Mouse (Mus musculus) midbrain, embryonic 11.5 days (tissue): Measurements from ENCODE around the gene Slc25a51. TPM values are rescaled to one million over a fixed set of nuclear protein-coding genes. Genes with fewer than 3 reads are reported as not detected.

Experiments used
- ATAC-seq: fragments of 200-750 bp; cut with Nextera tagmentation; 2 replicates; pipeline ENCODE4 v1.8.0; 2017; ENCODE audit warnings: moderate TSS enrichment, moderate library complexity; ENCODE audit not compliant: low FRiP score
- DNase-seq: peaks from one replicate; pipeline ENCODE4 v3.0.0; 2015; ENCODE audit warnings: low spot score; ENCODE audit errors: missing footprints
- H3K27ac ChIP-seq: fragments of 300-500 bp; sonication (generic); 2 replicates; pipeline ENCODE4 v1.5.1; 2014; ENCODE audit warnings: low read depth, low read length
- H3K27me3 ChIP-seq: fragments of 300-500 bp; sonication (generic); 2 replicates; pipeline ENCODE4 v1.6.1; 2014; ENCODE audit warnings: mild to moderate bottlenecking, low read length, moderate library complexity, mixed read lengths; ENCODE audit not compliant: control insufficient read depth, insufficient read depth
- H3K36me3 ChIP-seq: fragments of 300-500 bp; sonication (generic); 2 replicates; pipeline ENCODE4 v1.6.1; 2014; ENCODE audit warnings: mild to moderate bottlenecking, low read length, moderate library complexity, mixed read lengths; ENCODE audit not compliant: control insufficient read depth, insufficient read depth
- H3K4me1 ChIP-seq: fragments of 300-500 bp; sonication (generic); 2 replicates; pipeline ENCODE4 v1.6.1; 2014; ENCODE audit warnings: low read length; ENCODE audit not compliant: control insufficient read depth, insufficient read depth
- H3K4me2 ChIP-seq: fragments of 300-500 bp; sonication (generic); 2 replicates; pipeline ENCODE4 v1.6.1; 2014; ENCODE audit warnings: mild to moderate bottlenecking, moderate library complexity
- H3K4me3 ChIP-seq: fragments of 300-500 bp; sonication (generic); 2 replicates; pipeline ENCODE4 v1.5.1; 2014; ENCODE audit warnings: low read depth, low read length
- H3K9ac ChIP-seq: fragments of 300-500 bp; sonication (generic); 2 replicates; pipeline ENCODE4 v1.6.1; 2014; ENCODE audit warnings: low read length
- H3K9me3 ChIP-seq: fragments of 300-500 bp; sonication (generic); 2 replicates; pipeline ENCODE4 v1.6.1; 2016; ENCODE audit warnings: low read length; ENCODE audit not compliant: control insufficient read depth
- WGBS: fragments of 180-500 bp; shearing (Covaris S2); extraction: QIAGEN DNeasy Blood & Tissue Kit; methylation state at CpG from one replicate; pipeline ENCODE4 v1.1.7; 2014; 5-methylcytosine and 5-hydroxymethylcytosine counted together
- polyA plus RNA-seq: library from polyadenylated mRNA; unstranded; fragments of >200 nt; fragmentation: Nextera tagmentation; extraction: Ambion mirVana; gene quantifications from 2 replicates; pipeline ENCODE4 v1.2.1, GENCODE M21; 2014

The Slc25a51 gene
- 63.4 and 78.6 TPM in 2 replicates for polyA plus RNA-seq

DNA sequence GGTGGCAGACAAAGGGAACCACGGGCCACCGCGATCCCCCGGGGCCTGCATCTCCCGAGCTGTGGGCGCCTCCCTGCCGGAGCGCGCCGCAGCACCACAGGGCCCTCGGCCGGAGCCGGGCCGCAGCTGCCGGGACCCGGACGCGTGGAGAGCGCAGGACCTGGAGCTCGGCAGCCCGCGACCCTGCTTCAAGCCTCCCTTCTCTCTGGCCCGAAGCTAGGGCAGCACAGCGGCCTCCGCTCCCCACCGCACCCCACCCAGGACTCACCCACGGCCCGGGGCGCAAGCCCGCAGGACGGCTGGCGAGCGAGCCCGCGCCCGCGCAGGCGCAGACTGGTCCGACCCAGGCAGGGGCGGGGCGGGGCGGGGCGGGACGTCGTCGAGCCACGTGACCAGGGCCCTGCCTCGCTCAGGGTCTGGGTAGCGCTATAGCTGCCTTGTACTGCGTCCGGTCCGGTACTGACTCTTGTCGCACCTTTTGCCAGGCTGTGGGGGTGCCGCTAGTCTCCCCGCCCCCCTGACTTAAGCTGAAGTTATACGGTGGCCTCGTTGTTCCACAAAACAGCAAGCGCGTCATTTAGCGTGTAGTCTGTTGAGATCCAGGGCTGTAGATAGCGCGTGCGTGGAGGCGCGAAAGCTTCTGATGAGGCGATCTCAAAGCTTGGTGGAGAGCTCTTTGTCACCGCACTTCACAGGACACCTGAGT, at the start of gene Slc25a51:
Gene Slc25a51, minus strand, starts transcription at position 340 of the 706 bp plus-strand sequence.
- peak; percentile 96 for ATAC-seq
- peak; percentile 100 for DNase-seq
- Histone ChIP-seq H3K27me3 (no peaks in the 10 kb centered on the region), H3K9ac (peak within 1 kb of the TSS; percentile 96), H3K4me3 (peak within 1 kb of the TSS; percentile 95), H3K27ac (peak within 1 kb of the TSS; percentile 83), H3K9me3 (no peaks in the 10 kb centered on the region), H3K36me3 (peaks cover 4% of the 10 kb centered on the region; the same call in 1 of the 2 replicates), H3K4me2 (peak within 1 kb of the TSS; percentile 81), H3K4me1 (peaks cover 9% of the 10 kb centered on the region; the same call in 1 of the 2 replicates)
- WGBS = under 1% methylated on average over 64 of the region's 67 CpGs

DNA sequence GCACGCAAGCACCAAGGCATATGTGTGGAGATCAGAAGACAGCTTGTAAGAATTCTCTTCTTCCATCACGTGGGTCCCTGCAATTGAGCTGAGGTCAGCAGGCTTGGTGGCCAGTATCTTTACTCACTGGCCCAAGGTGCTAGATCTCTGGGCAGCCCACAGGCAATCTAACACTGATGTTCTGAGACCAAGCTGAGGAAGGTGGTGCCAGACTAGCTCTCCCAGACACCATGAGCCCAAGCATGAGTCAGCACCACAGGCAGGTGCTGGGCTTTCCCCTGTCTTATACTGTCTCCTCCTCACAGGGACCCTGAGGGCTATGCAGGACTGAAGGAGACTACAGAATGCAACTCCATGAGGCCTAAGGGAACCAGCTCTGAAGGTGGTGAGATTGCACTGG, 49.0 kb upstream of the Slc25a51 start:
- DNase-seq (no peak), ATAC-seq (no peak)
- H3K9ac ChIP-seq = no peak overlapping the region

GRCm38 (mm10) chr4:45455001-45455400, 46.4 kb upstream of the Slc25a51 start:
- Histone ChIP-seq H3K27me3 (no peaks in the 10 kb centered on the region), H3K9me3 (no peaks in the 10 kb centered on the region), H3K4me1 (0 out of 2 replicates have a peak, but pooled peaks cover 3% of the 10 kb centered on the region), H3K36me3 (no peaks in the 10 kb centered on the region), H3K9ac (no peak overlapping the region), H3K4me2 (no peak overlapping the region), H3K4me3 (no peak overlapping the region), H3K27ac (no peak overlapping the region)
- DNase-seq = no peak
- 94% methylated on average over 4 of the region's 4 CpGs for WGBS
- ATAC-seq = no peak

More for the DNA sequence above, 49.0 kb upstream of the Slc25a51 start:
- no peak overlapping the region for H3K27ac ChIP-seq
- H3K4me3 ChIP-seq = no peak overlapping the region
- WGBS = 85% methylated on average over 2 of the region's 2 CpGs
- no peaks in the 10 kb centered on the region for H3K36me3 ChIP-seq
- no peak overlapping the region for H3K4me2 ChIP-seq
- H3K9me3 ChIP-seq = no peaks in the 10 kb centered on the region
- peaks cover 7% of the 10 kb centered on the region; the same call in 1 of the 2 replicates for H3K4me1 ChIP-seq
- no peaks in the 10 kb centered on the region for H3K27me3 ChIP-seq

GRCm38 (mm10) chr4:45453271-45453851, 44.8 kb upstream of the Slc25a51 start:
- Histone ChIP-seq H3K27me3 (no peaks in the 10 kb centered on the region), H3K4me2 (no peak overlapping the region), H3K27ac (no peak overlapping the region), H3K4me3 (no peak overlapping the region), H3K36me3 (no peaks in the 10 kb centered on the region), H3K4me1 (0 out of 2 replicates have a peak, but pooled peaks cover 3% of the 10 kb centered on the region), H3K9ac (no peak overlapping the region), H3K9me3 (no peaks in the 10 kb centered on the region)
- WGBS = 90% methylated on average over 3 of the region's 3 CpGs
- DNase-seq (no peak), ATAC-seq (no peak)

DNA sequence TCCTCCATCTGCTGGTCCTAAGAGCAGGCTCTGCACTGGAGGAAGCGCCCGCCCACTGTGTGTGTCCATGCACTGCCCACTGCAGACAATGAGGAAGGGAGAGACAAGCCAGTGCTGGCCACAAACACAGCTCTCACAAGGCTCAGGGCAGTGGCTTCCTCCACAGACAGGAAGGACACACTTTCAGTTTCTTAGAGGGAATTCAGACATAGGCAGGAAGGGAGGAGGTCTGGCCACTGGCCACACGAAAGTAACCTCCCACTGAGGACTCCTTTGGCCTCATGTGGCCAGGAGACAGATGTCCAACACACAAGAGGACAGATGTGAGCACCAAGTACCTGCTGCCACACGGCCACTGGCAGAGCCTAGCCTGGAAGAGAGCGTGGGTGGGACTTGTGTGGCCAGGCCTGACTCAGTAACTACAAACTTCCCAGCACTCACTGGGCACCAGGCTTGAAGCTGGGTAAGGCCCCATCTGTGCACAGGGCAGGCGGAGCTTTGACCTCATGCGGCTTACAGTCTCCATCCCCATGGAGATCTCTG, 44.1 kb upstream of the Slc25a51 start:
- no peak for ATAC-seq
- DNase-seq = no peak
- no peak overlapping the region for H3K9ac ChIP-seq
- 74% methylated on average over 7 of the region's 7 CpGs for WGBS
- H3K36me3 ChIP-seq = no peaks in the 10 kb centered on the region
- H3K4me3 ChIP-seq = no peak overlapping the region
- no peaks in the 10 kb centered on the region for H3K27me3 ChIP-seq
- H3K4me1 ChIP-seq = 0 out of 2 replicates have a peak, but pooled peaks cover 3% of the 10 kb centered on the region
- no peaks in the 10 kb centered on the region for H3K9me3 ChIP-seq
- no peak overlapping the region for H3K4me2 ChIP-seq
- H3K27ac ChIP-seq = no peak overlapping the region

DNA sequence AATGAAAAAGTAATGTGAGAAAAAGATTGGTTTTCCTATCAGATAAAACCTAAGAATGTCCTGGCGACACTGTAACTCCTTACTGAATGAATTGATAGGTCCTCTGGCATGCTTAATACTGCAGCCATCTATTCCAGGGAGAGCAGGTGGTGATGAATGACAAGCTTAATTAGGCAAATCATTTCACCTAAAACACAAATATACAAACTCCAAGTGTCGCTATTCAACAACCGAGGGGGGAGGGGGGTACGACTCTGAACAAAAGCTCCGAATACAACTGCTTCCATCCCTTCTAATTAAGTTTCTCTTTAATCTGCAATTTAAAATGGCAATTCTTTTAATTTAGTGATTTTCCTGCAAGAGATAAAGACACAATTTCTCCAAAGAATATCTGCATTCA, 40.4 kb upstream of the Slc25a51 start:
- Histone ChIP-seq H3K9me3 (no peaks in the 10 kb centered on the region), H3K27ac (no peak overlapping the region), H3K4me2 (no peak overlapping the region), H3K4me3 (no peak overlapping the region), H3K9ac (no peak overlapping the region), H3K4me1 (peaks cover 6% of the 10 kb centered on the region; the same call in 1 of the 2 replicates), H3K36me3 (no peaks in the 10 kb centered on the region), H3K27me3 (no peaks in the 10 kb centered on the region)
- DNase-seq (no peak), ATAC-seq (no peak)
- 79% methylated on average over 5 of the region's 5 CpGs for WGBS

DNA sequence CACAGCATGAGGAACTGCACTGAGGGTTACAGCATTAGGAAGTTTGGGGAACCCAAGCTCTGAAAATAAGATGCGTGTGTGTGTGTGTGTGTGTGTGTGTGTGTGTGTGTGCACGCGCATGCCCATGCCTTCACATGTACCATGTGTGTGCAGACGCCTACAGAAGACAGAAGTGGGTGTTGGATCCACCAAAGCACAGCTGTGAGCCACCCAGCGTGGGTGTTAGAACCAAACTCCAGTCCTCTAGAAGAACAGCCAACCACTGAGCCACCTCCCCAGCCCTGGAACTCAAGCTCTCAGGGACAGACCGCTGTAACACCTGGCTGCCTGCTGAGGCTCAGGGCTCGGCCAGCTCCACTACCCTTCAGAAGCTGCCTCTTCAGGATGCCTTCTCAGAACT, 39.9 kb upstream of the Slc25a51 start:
- no peak for ATAC-seq
- H3K4me1 ChIP-seq = peaks cover 6% of the 10 kb centered on the region; the same call in 1 of the 2 replicates
- no peak overlapping the region for H3K9ac ChIP-seq

DNA sequence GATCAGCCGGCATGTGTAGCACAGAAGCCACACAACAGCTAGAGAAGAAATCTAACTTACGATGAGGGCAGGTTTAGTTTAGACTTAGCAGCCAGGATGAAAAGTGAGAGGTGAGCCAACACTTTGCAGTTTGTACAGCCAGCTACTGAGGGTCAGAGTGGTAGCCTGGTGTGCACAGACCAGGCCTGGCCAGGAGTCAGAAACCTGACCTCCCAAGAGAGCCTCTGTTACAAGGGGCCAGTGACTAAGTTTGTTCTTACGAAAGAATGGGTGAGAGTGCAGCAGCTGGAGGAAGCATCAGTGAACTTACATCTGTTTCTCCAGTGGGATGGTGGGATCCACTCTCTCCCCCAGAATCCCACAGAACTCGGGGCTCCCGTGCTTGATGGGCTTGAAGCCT, 38.6 kb upstream of the Slc25a51 start:
- peaks cover 3% of the 10 kb centered on the region; the same call in 1 of the 2 replicates for H3K4me1 ChIP-seq
- H3K27ac ChIP-seq = no peak overlapping the region
- H3K4me3 ChIP-seq = no peak overlapping the region
- H3K36me3 ChIP-seq = no peaks in the 10 kb centered on the region
- DNase-seq (no peak), ATAC-seq (no peak)
- no peaks in the 10 kb centered on the region for H3K9me3 ChIP-seq
- no peak overlapping the region for H3K4me2 ChIP-seq
- H3K27me3 ChIP-seq = no peaks in the 10 kb centered on the region
- no peak overlapping the region for H3K9ac ChIP-seq
- WGBS = 93% methylated on average over 5 of the region's 5 CpGs

More for the DNA sequence above, 39.9 kb upstream of the Slc25a51 start:
- H3K4me2 ChIP-seq = no peak overlapping the region
- H3K36me3 ChIP-seq = no peaks in the 10 kb centered on the region
- no peak for DNase-seq
- WGBS = 84% methylated on average over 7 of the region's 7 CpGs
- no peak overlapping the region for H3K27ac ChIP-seq
- H3K4me3 ChIP-seq = no peak overlapping the region
- H3K27me3 ChIP-seq = no peaks in the 10 kb centered on the region
- H3K9me3 ChIP-seq = no peaks in the 10 kb centered on the region

DNA sequence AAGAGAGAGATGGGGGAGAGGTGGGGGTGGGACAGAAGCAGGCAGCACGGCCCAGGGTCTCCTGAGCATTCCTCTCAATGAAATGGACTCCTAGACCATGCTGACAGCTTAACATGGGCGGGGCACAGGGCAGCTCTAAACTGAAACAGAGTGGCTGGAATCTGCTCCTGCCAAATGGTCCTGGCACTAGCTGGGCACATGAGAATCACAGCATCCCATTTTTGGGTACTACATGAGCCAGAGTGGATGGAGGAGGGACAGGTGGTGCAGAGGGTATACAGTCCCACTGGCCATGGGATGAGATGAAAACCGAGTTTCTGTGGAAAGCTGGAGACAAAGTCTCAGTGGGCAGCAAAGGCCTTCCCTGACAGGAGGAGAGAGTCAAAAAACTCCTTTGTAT, 36.7 kb upstream of the Slc25a51 start:
- no peak overlapping the region for H3K4me2 ChIP-seq
- no peak overlapping the region for H3K4me3 ChIP-seq
- DNase-seq (no peak), ATAC-seq (no peak)
- WGBS = 65% methylated on average over 3 of the region's 3 CpGs
- H3K27ac ChIP-seq = no peak overlapping the region
- no peaks in the 10 kb centered on the region for H3K27me3 ChIP-seq
- peaks cover 3% of the 10 kb centered on the region; the same call in 1 of the 2 replicates for H3K4me1 ChIP-seq
- no peak overlapping the region for H3K9ac ChIP-seq
- H3K36me3 ChIP-seq = no peaks in the 10 kb centered on the region
- no peaks in the 10 kb centered on the region for H3K9me3 ChIP-seq
